Mouse (Mus musculus) midbrain, embryonic 11.5 days (tissue): Measurements from ENCODE around the gene Bcl10. TPM values are rescaled to one million over a fixed set of nuclear protein-coding genes. Genes with fewer than 3 reads are reported as not detected.

Source experiments
- ATAC-seq: fragments of 200-750 bp; cut with Nextera tagmentation; 2 replicates; pipeline ENCODE4 v1.8.0; 2017; ENCODE audit warnings: moderate TSS enrichment, moderate library complexity; ENCODE audit not compliant: low FRiP score
- DNase-seq: peaks from one replicate; pipeline ENCODE4 v3.0.0; 2015; ENCODE audit warnings: low spot score; ENCODE audit errors: missing footprints
- H3K27ac ChIP-seq: fragments of 300-500 bp; sonication (generic); 2 replicates; pipeline ENCODE4 v1.5.1; 2014; ENCODE audit warnings: low read depth, low read length
- H3K27me3 ChIP-seq: fragments of 300-500 bp; sonication (generic); 2 replicates; pipeline ENCODE4 v1.6.1; 2014; ENCODE audit warnings: mild to moderate bottlenecking, low read length, moderate library complexity, mixed read lengths; ENCODE audit not compliant: control insufficient read depth, insufficient read depth
- H3K36me3 ChIP-seq: fragments of 300-500 bp; sonication (generic); 2 replicates; pipeline ENCODE4 v1.6.1; 2014; ENCODE audit warnings: mild to moderate bottlenecking, low read length, moderate library complexity, mixed read lengths; ENCODE audit not compliant: control insufficient read depth, insufficient read depth
- H3K4me1 ChIP-seq: fragments of 300-500 bp; sonication (generic); 2 replicates; pipeline ENCODE4 v1.6.1; 2014; ENCODE audit warnings: low read length; ENCODE audit not compliant: control insufficient read depth, insufficient read depth
- H3K4me2 ChIP-seq: fragments of 300-500 bp; sonication (generic); 2 replicates; pipeline ENCODE4 v1.6.1; 2014; ENCODE audit warnings: mild to moderate bottlenecking, moderate library complexity
- H3K4me3 ChIP-seq: fragments of 300-500 bp; sonication (generic); 2 replicates; pipeline ENCODE4 v1.5.1; 2014; ENCODE audit warnings: low read depth, low read length
- H3K9ac ChIP-seq: fragments of 300-500 bp; sonication (generic); 2 replicates; pipeline ENCODE4 v1.6.1; 2014; ENCODE audit warnings: low read length
- H3K9me3 ChIP-seq: fragments of 300-500 bp; sonication (generic); 2 replicates; pipeline ENCODE4 v1.6.1; 2016; ENCODE audit warnings: low read length; ENCODE audit not compliant: control insufficient read depth
- WGBS: fragments of 180-500 bp; shearing (Covaris S2); extraction: QIAGEN DNeasy Blood & Tissue Kit; methylation state at CpG from one replicate; pipeline ENCODE4 v1.1.7; 2014; 5-methylcytosine and 5-hydroxymethylcytosine counted together
- polyA plus RNA-seq: library from polyadenylated mRNA; unstranded; fragments of >200 nt; fragmentation: Nextera tagmentation; extraction: Ambion mirVana; gene quantifications from 2 replicates; pipeline ENCODE4 v1.2.1, GENCODE M21; 2014

Gene Bcl10
- polyA plus RNA-seq, 1 experiment from 2014 or later: 57.4 TPM

DNA sequence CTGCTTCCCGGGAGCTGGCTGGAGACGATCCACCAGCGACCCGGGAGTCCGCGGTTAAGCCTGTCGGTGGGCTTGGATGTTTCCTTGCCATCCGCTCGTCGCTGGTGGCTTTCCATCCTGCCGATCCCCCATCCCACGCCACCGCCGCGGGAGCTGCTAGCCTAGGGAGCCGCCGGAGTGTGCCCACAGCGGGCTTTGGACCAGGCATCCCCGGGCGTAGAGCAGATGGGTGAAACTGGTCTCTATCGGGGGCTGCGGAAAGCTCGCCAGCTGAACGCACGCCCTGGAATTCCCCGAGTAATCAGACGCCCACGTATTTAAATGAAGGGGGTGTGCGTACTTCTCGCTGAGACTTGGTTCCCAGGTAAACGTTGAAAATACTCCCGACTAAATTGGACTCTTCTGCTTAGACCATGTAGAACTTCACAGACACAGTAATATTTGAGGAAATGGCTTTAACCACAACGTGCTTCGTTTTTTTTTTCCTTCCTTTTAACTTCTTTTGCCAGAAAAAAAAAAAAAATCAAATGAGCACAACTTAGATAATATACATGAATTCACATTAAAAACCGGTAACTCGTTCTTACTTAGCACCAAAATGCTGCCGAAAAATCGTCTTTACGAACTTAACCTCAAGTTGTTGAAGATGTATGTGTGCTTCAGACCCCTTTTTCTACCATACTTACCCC lies 2.2 kb downstream of the Bcl10 start:
- 5% methylated on average over 39 of the region's 39 CpGs for WGBS
- H3K27me3 ChIP-seq: no peaks in the 10 kb centered on the region
- no peaks in the 10 kb centered on the region for H3K9me3 ChIP-seq
- H3K4me2 ChIP-seq: peak overlapping the region; percentile 78
- H3K27ac ChIP-seq: peak overlapping the region; percentile 82
- no peaks in the 10 kb centered on the region for H3K36me3 ChIP-seq
- DNase-seq: peak; percentile 82
- H3K4me3 ChIP-seq: peak overlapping the region; percentile 84
- ATAC-seq: peak; percentile 12; the same call in 1 of the 2 replicates
- H3K9ac ChIP-seq: peak overlapping the region; percentile 83
- peaks cover 7% of the 10 kb centered on the region for H3K4me1 ChIP-seq

DNA sequence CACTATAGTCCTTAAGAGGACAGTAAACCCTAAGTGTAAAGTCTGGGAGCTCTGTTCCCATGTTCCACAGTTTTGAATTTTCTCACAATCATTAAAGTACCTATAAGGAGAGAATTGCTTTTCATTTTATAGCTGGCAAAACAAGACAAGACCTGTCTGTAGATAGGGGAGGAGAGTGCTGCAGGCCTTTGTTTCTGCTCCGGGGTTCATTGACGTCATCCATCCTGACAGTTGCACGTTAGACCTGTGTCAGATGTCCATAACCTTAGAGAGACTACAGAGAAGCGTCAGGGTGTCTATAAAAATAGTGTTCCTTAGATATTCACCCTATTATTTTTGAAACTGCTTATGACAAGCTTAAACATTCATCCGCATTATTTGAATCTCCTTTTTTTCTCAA lies 2.9 kb downstream of the Bcl10 start:
- Histone ChIP-seq H3K4me3 (peak overlapping the region; percentile 84), H3K4me1 (peaks cover 7% of the 10 kb centered on the region), H3K27me3 (no peaks in the 10 kb centered on the region), H3K9me3 (no peaks in the 10 kb centered on the region), H3K36me3 (no peaks in the 10 kb centered on the region), H3K27ac (no peak overlapping the region), H3K9ac (peak overlapping the region; percentile 83), H3K4me2 (peak overlapping the region; percentile 78)
- ATAC-seq (no peak), DNase-seq (no peak)
- 86% methylated on average over 5 of the region's 5 CpGs for WGBS

DNA sequence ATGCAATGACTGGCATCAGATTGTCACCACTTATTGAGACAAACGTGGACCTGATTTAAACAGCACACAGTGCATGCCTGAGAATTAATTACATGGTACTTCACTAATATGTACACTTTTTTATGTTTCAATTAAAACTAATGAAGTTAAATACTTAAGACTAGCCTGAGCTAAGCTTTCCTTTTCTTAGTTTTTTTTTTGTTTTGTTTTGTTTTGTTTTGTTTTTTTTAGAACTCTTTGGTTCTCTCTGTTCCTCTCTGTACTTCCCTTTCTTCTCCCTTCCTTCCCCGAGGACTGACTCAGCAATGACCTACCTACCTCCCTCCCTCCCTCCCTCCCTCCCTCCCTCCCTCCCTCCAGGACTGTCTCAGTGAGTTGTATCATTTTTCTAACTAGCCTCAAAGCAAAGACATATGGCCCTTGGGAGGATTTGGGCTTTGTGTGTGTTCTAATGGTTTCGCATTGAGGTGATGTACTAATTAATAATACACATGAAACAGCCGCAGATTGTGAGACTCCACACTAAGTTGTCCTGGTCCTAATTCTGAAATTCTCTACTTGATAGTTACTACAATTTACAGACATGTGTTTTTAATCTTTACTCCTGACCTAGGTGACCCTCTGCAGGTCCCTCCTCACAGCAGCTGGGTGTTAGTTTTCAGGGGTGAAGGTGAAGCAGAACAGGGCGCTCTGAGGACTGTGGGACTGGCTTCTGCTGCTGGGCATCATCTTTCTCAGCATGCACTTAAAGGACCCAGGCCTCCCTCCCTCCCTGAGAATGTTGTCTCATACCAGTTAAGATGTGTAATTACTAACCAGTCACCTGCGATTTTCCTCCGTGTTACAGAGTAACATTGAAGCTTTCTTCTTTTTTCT lies 7.2 kb downstream of the Bcl10 start:
- ATAC-seq (no peak), DNase-seq (peak; percentile 45)
- H3K9ac ChIP-seq: no peak overlapping the region
- no peaks in the 10 kb centered on the region for H3K27me3 ChIP-seq
- no peak overlapping the region for H3K4me2 ChIP-seq
- no peaks in the 10 kb centered on the region for H3K9me3 ChIP-seq
- 72% methylated on average over 7 of the region's 7 CpGs for WGBS
- peaks cover 4% of the 10 kb centered on the region for H3K36me3 ChIP-seq
- no peak overlapping the region for H3K4me3 ChIP-seq
- peaks cover 7% of the 10 kb centered on the region for H3K4me1 ChIP-seq
- H3K27ac ChIP-seq: no peak overlapping the region

DNA sequence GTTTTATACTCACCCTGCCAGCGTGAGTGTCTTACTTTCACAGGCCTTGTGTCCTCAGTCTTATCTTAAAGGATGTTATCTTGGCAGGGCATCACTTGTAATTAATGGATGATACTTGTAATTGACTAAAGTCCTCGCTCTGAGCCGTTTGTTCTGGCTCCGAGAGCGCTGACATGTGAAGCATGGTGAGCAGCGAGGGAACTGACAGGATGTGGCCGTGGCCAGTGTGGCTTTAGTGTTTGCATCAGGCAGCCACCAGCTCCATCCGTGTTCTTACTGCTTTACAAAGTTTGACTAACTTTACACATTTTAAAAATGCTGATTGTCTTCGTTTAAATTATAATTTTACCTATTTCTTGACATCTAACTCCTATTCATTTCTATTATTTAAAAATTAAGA lies 11.2 kb downstream of the Bcl10 start:
- WGBS: 92% methylated on average over 9 of the region's 9 CpGs

DNA sequence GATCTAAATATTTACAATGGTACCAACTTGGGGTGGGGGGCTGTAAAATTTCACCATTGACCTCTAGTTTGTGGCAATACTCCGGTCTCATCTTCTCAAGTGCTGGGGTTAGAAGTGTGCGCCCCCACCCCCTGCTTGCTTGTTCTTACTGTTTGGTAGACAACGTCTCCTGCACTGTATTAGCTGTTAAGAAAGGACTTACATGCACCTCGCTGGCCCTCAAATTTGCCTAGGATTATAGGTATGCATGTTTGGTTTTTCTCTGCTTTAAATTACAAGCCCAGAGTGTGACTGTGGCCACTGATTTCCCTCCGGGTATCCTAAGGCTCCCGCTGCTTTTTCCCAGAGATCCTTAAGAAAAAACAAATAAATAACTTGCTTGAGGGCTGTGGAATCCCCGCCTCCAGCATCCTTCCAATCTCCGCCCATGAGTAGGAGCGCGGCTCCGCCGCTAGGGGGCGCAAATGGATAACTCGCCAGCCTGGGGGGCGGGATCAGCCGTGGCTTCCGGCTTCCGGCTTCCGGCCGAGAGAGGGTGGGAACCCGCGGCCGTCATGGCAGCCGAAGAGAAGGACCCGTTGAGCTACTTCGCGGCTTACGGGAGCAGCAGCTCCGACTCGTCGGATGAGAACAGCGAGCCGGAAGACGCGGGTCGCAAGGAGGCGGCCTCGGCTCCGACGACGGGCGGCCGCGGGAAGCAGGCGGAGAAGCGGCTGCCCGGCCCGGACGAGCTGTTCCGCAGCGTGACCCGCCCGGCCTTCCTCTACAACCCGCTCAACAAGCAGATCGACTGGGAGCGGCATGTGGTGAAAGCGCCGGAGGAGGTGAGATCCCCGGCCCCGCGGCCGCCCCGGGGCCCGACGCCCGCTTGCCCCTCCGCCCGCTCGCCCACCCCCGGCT lies 15.2 kb downstream of the Bcl10 start, which contains the start of gene 2410004B18Rik:
Gene 2410004B18Rik (plus strand): TSS at position 510 of the 900 bp plus-strand sequence.
- Histone ChIP-seq H3K4me3 (peak within 1 kb of the TSS; percentile 99), H3K9ac (peak within 1 kb of the TSS; percentile 91), H3K27me3 (no peaks in the 10 kb centered on the region), H3K27ac (peak within 1 kb of the TSS; percentile 25; the same call in 1 of the 2 replicates), H3K36me3 (peaks cover 3% of the 10 kb centered on the region), H3K9me3 (no peaks in the 10 kb centered on the region), H3K4me1 (peaks cover 10% of the 10 kb centered on the region), H3K4me2 (peak within 1 kb of the TSS; percentile 63)
- DNase-seq (peak; percentile 100), ATAC-seq (peak; percentile 95)
- 2% methylated on average over 48 of the region's 70 CpGs for WGBS

More for the DNA sequence above, 11.2 kb downstream of the Bcl10 start:
- H3K27me3 ChIP-seq: no peaks in the 10 kb centered on the region
- DNase-seq (peak; percentile 44), ATAC-seq (no peak)
- no peak overlapping the region for H3K4me2 ChIP-seq
- no peak overlapping the region for H3K9ac ChIP-seq
- no peak overlapping the region for H3K27ac ChIP-seq
- no peaks in the 10 kb centered on the region for H3K9me3 ChIP-seq
- peaks cover 2% of the 10 kb centered on the region for H3K4me1 ChIP-seq
- H3K4me3 ChIP-seq: no peak overlapping the region
- peaks cover 4% of the 10 kb centered on the region for H3K36me3 ChIP-seq

DNA sequence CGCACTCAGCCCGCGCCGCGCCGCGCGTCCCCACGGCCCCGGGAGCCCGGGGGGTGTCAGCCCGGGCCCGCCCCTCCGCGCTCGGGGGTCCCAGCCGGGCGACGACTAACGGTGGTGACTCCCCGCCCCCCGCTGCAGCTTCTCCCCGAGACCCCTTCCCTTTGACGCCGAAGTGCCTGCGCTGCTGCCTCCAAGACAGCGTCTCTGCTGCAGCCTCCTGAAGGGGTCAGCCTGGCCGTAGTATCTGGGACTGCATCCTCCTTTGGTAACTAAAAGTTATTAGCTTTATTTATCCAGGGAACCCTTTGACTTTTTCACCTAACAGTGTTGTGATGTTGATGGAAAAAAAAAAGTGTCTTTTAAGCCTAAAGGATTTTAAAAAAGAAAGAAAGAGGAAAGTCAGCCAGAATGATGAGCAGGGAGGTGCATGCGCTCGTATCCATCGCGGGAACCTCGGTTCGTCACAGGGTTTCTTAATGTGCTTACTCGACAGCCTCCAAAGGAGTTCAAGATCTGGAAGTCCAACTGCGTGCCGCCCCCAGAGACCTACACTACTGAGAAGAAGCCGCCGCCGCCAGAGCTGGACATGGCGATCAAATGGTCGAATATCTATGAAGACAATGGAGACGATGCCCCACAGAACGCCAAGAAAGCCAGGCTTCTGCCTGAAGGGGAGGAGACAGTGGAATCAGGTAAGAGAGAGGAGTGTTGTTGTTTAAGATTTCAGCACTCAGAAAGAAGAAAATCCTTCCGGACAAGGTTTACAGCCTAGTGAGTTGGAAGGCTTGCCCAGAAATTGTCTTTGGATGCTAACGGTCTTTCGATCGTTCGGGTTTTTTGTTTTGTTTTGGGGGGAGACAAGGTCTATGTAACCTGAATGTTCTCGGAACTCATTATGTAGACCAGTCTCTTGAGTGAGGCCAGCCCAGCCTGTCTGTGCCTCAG lies 16.1 kb downstream of the Bcl10 start:
- no peaks in the 10 kb centered on the region for H3K9me3 ChIP-seq
- no peaks in the 10 kb centered on the region for H3K27me3 ChIP-seq
- ATAC-seq (peak; percentile 39), DNase-seq (peak; percentile 81)
- H3K9ac ChIP-seq: peak overlapping the region; percentile 91
- H3K4me2 ChIP-seq: peak overlapping the region; percentile 63
- peaks cover 3% of the 10 kb centered on the region for H3K36me3 ChIP-seq
- no peak overlapping the region for H3K27ac ChIP-seq
- 22% methylated on average over 42 of the region's 50 CpGs for WGBS
- H3K4me3 ChIP-seq: peak overlapping the region; percentile 99
- peaks cover 10% of the 10 kb centered on the region for H3K4me1 ChIP-seq

DNA sequence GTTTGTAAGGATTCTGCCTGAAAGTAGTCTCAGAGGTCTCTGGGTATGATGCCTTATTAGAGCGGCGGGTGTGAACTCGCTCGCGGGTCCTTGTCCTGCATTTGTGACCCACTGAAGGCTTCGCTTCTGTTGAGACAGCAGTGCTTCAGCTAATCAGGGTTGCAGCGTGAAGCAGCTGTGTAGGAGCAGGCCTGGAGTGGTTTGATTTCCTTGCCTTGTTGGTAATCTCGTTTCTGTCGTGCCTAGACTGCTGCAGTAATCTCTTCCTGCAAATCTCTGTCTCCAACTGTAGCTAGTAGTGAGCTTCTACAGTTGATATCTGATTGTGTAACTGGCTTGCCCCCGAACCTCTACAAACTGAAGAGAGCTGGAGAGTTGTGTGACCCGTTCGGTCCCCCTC lies 16.8 kb downstream of the Bcl10 start:
- ATAC-seq: no peak
- Histone ChIP-seq H3K9ac (no peak overlapping the region), H3K27me3 (no peaks in the 10 kb centered on the region), H3K4me3 (peak overlapping the region; percentile 99; the same call in 1 of the 2 replicates), H3K4me1 (peaks cover 10% of the 10 kb centered on the region), H3K36me3 (peaks cover 3% of the 10 kb centered on the region), H3K9me3 (no peaks in the 10 kb centered on the region), H3K27ac (no peak overlapping the region), H3K4me2 (peak overlapping the region; percentile 63; the same call in 1 of the 2 replicates)
- DNase-seq: peak; percentile 37
- WGBS: 81% methylated on average over 12 of the region's 12 CpGs

DNA sequence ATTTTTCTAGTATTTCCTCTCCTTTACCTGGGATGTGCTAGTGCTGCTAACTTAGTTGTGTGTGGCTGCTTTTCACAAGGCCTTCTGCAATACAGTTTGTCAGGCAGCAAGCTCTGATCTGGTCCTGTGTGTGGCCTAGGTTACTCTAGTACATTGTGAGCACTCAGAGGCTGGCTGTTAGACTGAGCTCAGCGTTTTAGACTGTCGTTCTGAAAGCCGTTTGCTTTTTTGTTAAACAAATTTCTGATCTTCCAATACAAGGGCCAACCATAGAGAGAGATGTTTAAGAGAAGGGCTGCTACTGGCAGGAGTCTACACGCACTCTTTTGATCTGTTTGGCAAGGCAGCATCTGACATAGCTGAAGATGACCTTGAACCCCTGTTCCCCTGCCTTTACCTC lies 17.4 kb downstream of the Bcl10 start:
- H3K27ac ChIP-seq: no peak overlapping the region
- ATAC-seq (no peak), DNase-seq (peak; percentile 28)
- H3K36me3 ChIP-seq: peaks cover 5% of the 10 kb centered on the region
- no peak overlapping the region for H3K4me2 ChIP-seq
- no peaks in the 10 kb centered on the region for H3K9me3 ChIP-seq
- H3K27me3 ChIP-seq: no peaks in the 10 kb centered on the region
- H3K9ac ChIP-seq: no peak overlapping the region
- H3K4me1 ChIP-seq: peaks cover 10% of the 10 kb centered on the region
- WGBS: 89% methylated on average over 4 of the region's 4 CpGs
- no peak overlapping the region for H3K4me3 ChIP-seq
